Mouse (Mus musculus): ENCODE measurements around the gene Egfl8. TPM values are rescaled to one million over a fixed set of nuclear protein-coding genes. Genes with fewer than 3 reads are reported as not detected.

Gene Egfl8
- polyA plus RNA-seq, 1 experiment from 2014 or later, result 4.0 TPM

- H3K27me3 ChIP-seq (replicated peaks; ENCODE audit: low read depth, poor library complexity, severe bottlenecking), result peaks cover 30% of the 10 kb centered on the region
- H3K9me3 ChIP-seq, result 0 out of 2 replicates have a peak, but pooled peaks cover 4% of the 10 kb centered on the region
- no peak overlapping the region for H3K4me3 ChIP-seq
- peaks cover 22% of the 10 kb centered on the region for H3K4me1 ChIP-seq
- H3K36me3 ChIP-seq (replicated peaks), result no peaks in the 10 kb centered on the region
- DNase-seq (ENCODE audit: low spot score), result no peak
- H3K27ac ChIP-seq (replicated peaks), result no peak overlapping the region
- WGBS, result 68% methylated on average over 4 of the region's 4 CpGs
These were observed 45.9 kb downstream of the Egfl8 start for GRCm38 (mm10) chr17:34569919-34570318.

DNA sequence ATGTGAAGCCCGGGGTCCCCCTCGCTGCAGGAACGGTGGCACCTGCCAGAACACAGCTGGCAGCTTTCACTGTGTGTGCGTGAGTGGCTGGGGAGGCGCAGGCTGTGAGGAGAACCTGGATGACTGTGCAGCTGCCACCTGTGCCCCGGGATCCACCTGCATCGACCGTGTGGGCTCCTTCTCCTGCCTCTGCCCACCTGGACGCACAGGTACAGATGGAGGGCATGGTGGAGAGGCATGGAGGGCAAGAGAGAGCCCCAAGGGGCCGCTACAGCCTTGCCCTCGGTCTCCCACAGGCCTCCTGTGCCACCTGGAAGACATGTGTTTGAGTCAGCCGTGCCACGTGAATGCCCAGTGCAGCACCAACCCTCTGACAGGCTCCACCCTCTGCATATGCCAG, 47.4 kb downstream of the Egfl8 start:
- no peak overlapping the region for H3K4me3 ChIP-seq
- peaks cover 33% of the 10 kb centered on the region for H3K4me1 ChIP-seq
- DNase-seq (ENCODE audit: low spot score), result no peak
- no peaks in the 10 kb centered on the region for H3K36me3 ChIP-seq (replicated peaks)
- peaks cover 32% of the 10 kb centered on the region for H3K27me3 ChIP-seq (replicated peaks; ENCODE audit: low read depth, poor library complexity, severe bottlenecking)
- H3K27ac ChIP-seq (replicated peaks), result no peak overlapping the region
- 0 out of 2 replicates have a peak, but pooled peaks cover 4% of the 10 kb centered on the region for H3K9me3 ChIP-seq
- WGBS, result 79% methylated on average over 13 of the region's 13 CpGs

- Histone ChIP-seq H3K36me3 (replicated peaks) (no peaks in the 10 kb centered on the region), H3K9me3 (0 out of 2 replicates have a peak, but pooled peaks cover 4% of the 10 kb centered on the region), H3K27me3 (replicated peaks; ENCODE audit: low read depth, poor library complexity, severe bottlenecking) (peaks cover 32% of the 10 kb centered on the region), H3K4me3 (no peak overlapping the region), H3K27ac (replicated peaks) (no peak overlapping the region), H3K4me1 (peaks cover 29% of the 10 kb centered on the region)
- 66% methylated on average over 9 of the region's 9 CpGs for whole genome bisulfite sequencing
- no peak for DNase-seq (ENCODE audit: low spot score)
These were observed 48.5 kb downstream of the Egfl8 start for GRCm38 (mm10) chr17:34567311-34567710.

DNA sequence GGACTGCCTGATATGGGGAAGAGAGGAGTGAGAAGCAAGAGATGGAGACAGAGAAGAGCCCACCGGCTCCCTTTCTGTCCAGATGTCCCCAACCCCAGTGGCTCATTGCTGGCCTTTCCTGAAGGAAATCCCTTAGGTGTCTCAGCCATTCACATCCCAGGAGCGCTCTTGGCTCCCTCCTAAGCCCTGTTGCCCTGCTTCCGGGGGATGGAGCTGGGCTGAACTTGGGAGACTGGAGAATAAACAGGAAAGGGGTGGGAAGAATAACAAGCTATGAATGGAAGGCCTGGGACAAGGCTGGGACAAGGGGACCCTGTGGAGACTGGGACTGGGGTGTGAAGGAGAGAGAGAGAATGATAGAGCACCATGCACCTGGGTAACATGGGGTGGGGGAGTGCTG, 51.0 kb downstream of the Egfl8 start:
- Histone ChIP-seq H3K27me3 (replicated peaks; ENCODE audit: low read depth, poor library complexity, severe bottlenecking) (peaks cover 27% of the 10 kb centered on the region), H3K9me3 (no peaks in the 10 kb centered on the region), H3K4me1 (peaks cover 29% of the 10 kb centered on the region), H3K4me3 (peak overlapping the region; percentile 25), H3K27ac (replicated peaks) (peak overlapping the region; percentile 66; the same call in 1 of the 2 replicates), H3K36me3 (replicated peaks) (no peaks in the 10 kb centered on the region)
- no peak for DNase-seq (ENCODE audit: low spot score)
- 38% methylated on average over 3 of the region's 3 CpGs for WGBS

DNA sequence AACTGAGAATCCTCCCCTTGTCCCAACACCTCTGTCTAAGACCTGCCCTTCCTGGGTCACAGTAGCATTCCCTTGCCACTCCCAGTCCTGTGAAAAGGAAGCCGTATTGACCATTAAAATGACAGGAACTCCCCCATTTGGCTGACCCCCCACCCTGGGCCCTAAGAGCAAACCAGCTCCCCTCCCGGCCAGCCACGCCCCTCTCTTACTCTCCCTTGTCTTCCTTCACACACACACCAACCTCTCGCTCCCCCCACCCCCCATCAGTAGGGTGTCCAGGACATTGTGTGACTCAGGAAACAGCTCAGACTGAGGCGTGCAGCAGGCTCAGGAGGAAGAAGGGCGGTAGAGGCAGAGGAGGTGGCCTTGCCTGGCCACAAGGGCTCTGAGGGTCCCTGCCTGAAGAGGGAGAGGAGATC, 51.8 kb downstream of the Egfl8 start, which contains the start of gene Notch4:
Notch4 (plus strand) TSS at position 266 of the 419 bp plus-strand sequence.
- Histone ChIP-seq H3K9me3 (no peaks in the 10 kb centered on the region), H3K4me3 (peak within 1 kb of the TSS; percentile 25), H3K27me3 (replicated peaks; ENCODE audit: low read depth, poor library complexity, severe bottlenecking) (peaks cover 27% of the 10 kb centered on the region), H3K27ac (replicated peaks) (peak within 1 kb of the TSS; percentile 66), H3K4me1 (peaks cover 29% of the 10 kb centered on the region), H3K36me3 (replicated peaks) (no peaks in the 10 kb centered on the region)
- 16% methylated on average over 6 of the region's 6 CpGs for WGBS
- peak; percentile 36 for DNase-seq (ENCODE audit: low spot score)

DNA sequence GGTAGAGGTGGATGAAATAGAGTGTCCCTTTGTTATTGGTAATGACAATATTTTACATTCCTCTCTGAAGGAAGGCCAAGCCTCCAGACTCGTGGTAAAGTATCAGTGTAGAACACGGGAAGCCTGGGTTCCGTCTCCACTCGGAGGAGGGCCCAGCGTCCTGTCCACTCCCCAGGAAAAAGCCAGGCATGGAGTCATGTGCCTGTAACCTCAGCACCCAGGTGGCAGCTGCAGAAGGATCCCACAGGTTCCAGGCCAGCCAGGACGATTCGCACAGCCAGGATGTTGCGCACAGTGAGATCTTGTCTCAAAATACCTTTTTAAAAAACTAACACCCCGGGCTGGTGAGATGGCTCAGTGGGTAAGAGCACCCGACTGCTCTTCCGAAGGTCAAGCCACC, 52.4 kb downstream of the Egfl8 start:
- DNase-seq (ENCODE audit: low spot score), result no peak
- H3K4me3 ChIP-seq, result no peak overlapping the region
- H3K4me1 ChIP-seq, result peaks cover 29% of the 10 kb centered on the region
- H3K27me3 ChIP-seq (replicated peaks; ENCODE audit: low read depth, poor library complexity, severe bottlenecking), result peaks cover 23% of the 10 kb centered on the region
- no peaks in the 10 kb centered on the region for H3K36me3 ChIP-seq (replicated peaks)
- WGBS, result 76% methylated on average over 11 of the region's 11 CpGs
- no peak overlapping the region for H3K27ac ChIP-seq (replicated peaks)
- no peaks in the 10 kb centered on the region for H3K9me3 ChIP-seq

Other genes starting within 250 kb of the Egfl8 start
- not detected in 2 replicates for gene Btnl1, start 238.8 kb downstream of the Egfl8 start, polyA plus RNA-seq (2016; fragmentation: Nextera tagmentation; extraction: Ambion mirVana)
- 0.88 and 1.4 TPM in 2 replicates for gene BC051142, start 217.2 kb downstream of the Egfl8 start, polyA plus RNA-seq (2016; fragmentation: Nextera tagmentation; extraction: Ambion mirVana)
- not detected in 2 replicates for gene Btnl4, start 138.7 kb downstream of the Egfl8 start, polyA plus RNA-seq (2016; fragmentation: Nextera tagmentation; extraction: Ambion mirVana)
- not detected in 2 replicates for gene Btnl6, start 98.6 kb downstream of the Egfl8 start, polyA plus RNA-seq (2016; fragmentation: Nextera tagmentation; extraction: Ambion mirVana)
- 5.4 and 6.6 TPM in 2 replicates for gene Notch4, start 51.7 kb downstream of the Egfl8 start, polyA plus RNA-seq (2016; fragmentation: Nextera tagmentation; extraction: Ambion mirVana)
- gene Gpsm3, start 26.2 kb downstream of the Egfl8 start, polyA plus RNA-seq (2016; fragmentation: Nextera tagmentation; extraction: Ambion mirVana), result 9.4 and 10.1 TPM in 2 replicates
- gene Pbx2, start 24.7 kb downstream of the Egfl8 start, polyA plus RNA-seq (2016; fragmentation: Nextera tagmentation; extraction: Ambion mirVana), result 18.2 and 19.5 TPM in 2 replicates
- gene Ager, start 18.1 kb downstream of the Egfl8 start, polyA plus RNA-seq (2016; fragmentation: Nextera tagmentation; extraction: Ambion mirVana), result 2.6 and 3.6 TPM in 2 replicates
- 165 and 172 TPM in 2 replicates for gene Rnf5, start 12.3 kb downstream of the Egfl8 start, polyA plus RNA-seq (2016; fragmentation: Nextera tagmentation; extraction: Ambion mirVana)
- 51.3 and 56.1 TPM in 2 replicates for gene Agpat1, start 11.7 kb downstream of the Egfl8 start, polyA plus RNA-seq (2016; fragmentation: Nextera tagmentation; extraction: Ambion mirVana)
- gene Ppt2, start 12.5 kb upstream of the Egfl8 start, polyA plus RNA-seq (2016; fragmentation: Nextera tagmentation; extraction: Ambion mirVana), result 18.6 and 19.5 TPM in 2 replicates
- gene Prrt1, start 13.6 kb upstream of the Egfl8 start, polyA plus RNA-seq (2016; fragmentation: Nextera tagmentation; extraction: Ambion mirVana), result 0.12 and 0.18 TPM in 2 replicates
- gene Fkbpl, start 28.8 kb upstream of the Egfl8 start, polyA plus RNA-seq (2016; fragmentation: Nextera tagmentation; extraction: Ambion mirVana), result 16.6 and 17.3 TPM in 2 replicates
- gene Atf6b, start 31.2 kb upstream of the Egfl8 start, polyA plus RNA-seq (2016; fragmentation: Nextera tagmentation; extraction: Ambion mirVana), result 103 and 104 TPM in 2 replicates
- gene Tnxb, start 54.6 kb upstream of the Egfl8 start, polyA plus RNA-seq (2016; fragmentation: Nextera tagmentation; extraction: Ambion mirVana), result 0.03 TPM in 1 of 2 replicates, not detected in the other
- gene C4b, start 127.9 kb upstream of the Egfl8 start, polyA plus RNA-seq (2016; fragmentation: Nextera tagmentation; extraction: Ambion mirVana), result not detected in 2 replicates
- gene Cyp21a1, start 188.6 kb upstream of the Egfl8 start, polyA plus RNA-seq (2016; fragmentation: Nextera tagmentation; extraction: Ambion mirVana), result not detected in 2 replicates
- 24.6 and 26.4 TPM in 2 replicates for gene Stk19, start 221.0 kb upstream of the Egfl8 start, polyA plus RNA-seq (2016; fragmentation: Nextera tagmentation; extraction: Ambion mirVana)
- 78.1 and 88.8 TPM in 2 replicates for gene Dxo, start 221.0 kb upstream of the Egfl8 start, polyA plus RNA-seq (2016; fragmentation: Nextera tagmentation; extraction: Ambion mirVana)
- 57.1 and 57.3 TPM in 2 replicates for gene Skiv2l, start 234.2 kb upstream of the Egfl8 start, polyA plus RNA-seq (2016; fragmentation: Nextera tagmentation; extraction: Ambion mirVana)
- 129 and 144 TPM in 2 replicates for gene Nelfe, start 234.4 kb upstream of the Egfl8 start, polyA plus RNA-seq (2016; fragmentation: Nextera tagmentation; extraction: Ambion mirVana)
- gene Cfb, start 246.5 kb upstream of the Egfl8 start, polyA plus RNA-seq (2016; fragmentation: Nextera tagmentation; extraction: Ambion mirVana), result 2.1 and 2.6 TPM in 2 replicates

All from embryonic facial prominence, embryonic 10.5 days (tissue).